Mouse (Mus musculus) embryonic facial prominence, embryonic 13.5 days (tissue): Measurements from ENCODE around the gene Acsm4. TPM values are rescaled to one million over a fixed set of nuclear protein-coding genes. Genes with fewer than 3 reads are reported as not detected.

Source experiments
- ATAC-seq: fragments of 200-750 bp; cut with Nextera tagmentation; 2 replicates; pipeline ENCODE4 v1.8.0; 2017; ENCODE audit warnings: low read depth; ENCODE audit not compliant: insufficient number of reproducible peaks, insufficient read depth, low FRiP score, low TSS enrichment
- H3K27ac ChIP-seq: fragments of 300-500 bp; sonication (generic); 2 replicates; pipeline ENCODE4 v1.5.1; 2015; ENCODE audit warnings: moderate library complexity, mild to moderate bottlenecking, inconsistent platforms
- H3K27me3 ChIP-seq: fragments of 300-500 bp; sonication (generic); 2 replicates; pipeline ENCODE4 v1.6.1; 2015; ENCODE audit warnings: mild to moderate bottlenecking, inconsistent platforms
- H3K36me3 ChIP-seq: fragments of 300-500 bp; sonication (generic); 2 replicates; pipeline ENCODE4 v1.6.1; 2015; ENCODE audit warnings: mild to moderate bottlenecking, inconsistent platforms
- H3K4me1 ChIP-seq: fragments of 300-500 bp; sonication (generic); 2 replicates; pipeline ENCODE4 v1.6.1; 2015; ENCODE audit warnings: inconsistent platforms
- H3K4me2 ChIP-seq: fragments of 300-500 bp; sonication (generic); 2 replicates; pipeline ENCODE4 v1.6.1; 2015; ENCODE audit warnings: moderate library complexity, mild to moderate bottlenecking, inconsistent platforms
- H3K4me3 ChIP-seq: fragments of 300-500 bp; sonication (generic); 2 replicates; pipeline ENCODE4 v1.5.1; 2015; ENCODE audit warnings: mild to moderate bottlenecking, inconsistent platforms
- H3K9ac ChIP-seq: fragments of 300-500 bp; sonication (generic); 2 replicates; pipeline ENCODE4 v1.6.1; 2015; ENCODE audit warnings: mild to moderate bottlenecking, inconsistent platforms
- H3K9me3 ChIP-seq: fragments of 300-500 bp; sonication (generic); 2 replicates; pipeline ENCODE4 v1.6.1; 2016; ENCODE audit warnings: inconsistent platforms
- WGBS: fragments of 180-500 bp; shearing (Covaris S2); methylation state at CpG from one replicate; pipeline ENCODE4 v1.1.7; 2015; ENCODE audit warnings: mixed read lengths; 5-methylcytosine and 5-hydroxymethylcytosine counted together
- polyA plus RNA-seq: library from polyadenylated mRNA; unstranded; fragments of >200 nt; fragmentation: Nextera tagmentation; extraction: Ambion mirVana; gene quantifications from 2 replicates; pipeline ENCODE4 v1.2.1, GENCODE M21; 2015

Acsm4 gene
- 3.1 and 10.5 TPM in 2 replicates for polyA plus RNA-seq

- 76% methylated on average over 5 of the region's 5 CpGs for WGBS
Observed at GRCm38 (mm10) chr7:119689726-119690125, at the start of gene Acsm4. Gene Acsm4, plus strand, starts transcription at chr7:119690026.

GRCm38 (mm10) chr7:119642307-119642706, 47.5 kb upstream of the Acsm4 start:
- H3K9me3 ChIP-seq: no peaks in the 10 kb centered on the region
- no peak overlapping the region for H3K4me3 ChIP-seq
- no peaks in the 10 kb centered on the region for H3K27me3 ChIP-seq
- H3K4me1 ChIP-seq: no peaks in the 10 kb centered on the region
- 69% methylated on average over 5 of the region's 5 CpGs for WGBS
- H3K36me3 ChIP-seq: no peaks in the 10 kb centered on the region
- no peak for ATAC-seq
- no peak overlapping the region for H3K27ac ChIP-seq
- H3K4me2 ChIP-seq: no peak overlapping the region
- H3K9ac ChIP-seq: no peak overlapping the region

More at GRCm38 (mm10) chr7:119689726-119690125, at the start of gene Acsm4:
- Histone ChIP-seq H3K36me3 (no peaks in the 10 kb centered on the region), H3K4me2 (no peak within 1 kb of the TSS), H3K9me3 (no peaks in the 10 kb centered on the region), H3K9ac (no peak within 1 kb of the TSS), H3K27me3 (no peaks in the 10 kb centered on the region), H3K4me3 (no peak within 1 kb of the TSS), H3K27ac (no peak within 1 kb of the TSS), H3K4me1 (no peaks in the 10 kb centered on the region)
- ATAC-seq: no peak

GRCm38 (mm10) chr7:119667893-119668292, 21.9 kb upstream of the Acsm4 start:
- WGBS: 85% methylated on average over 3 of the region's 3 CpGs

GRCm38 (mm10) chr7:119670395-119670794, 19.4 kb upstream of the Acsm4 start:
- no peaks in the 10 kb centered on the region for H3K27me3 ChIP-seq
- H3K4me1 ChIP-seq: no peaks in the 10 kb centered on the region
- no peak overlapping the region for H3K4me3 ChIP-seq
- ATAC-seq: no peak
- no peaks in the 10 kb centered on the region for H3K9me3 ChIP-seq
- H3K27ac ChIP-seq: no peak overlapping the region
- WGBS: 81% methylated on average over 5 of the region's 5 CpGs
- no peaks in the 10 kb centered on the region for H3K36me3 ChIP-seq
- no peak overlapping the region for H3K4me2 ChIP-seq
- no peak overlapping the region for H3K9ac ChIP-seq

More at GRCm38 (mm10) chr7:119667893-119668292, 21.9 kb upstream of the Acsm4 start:
- Histone ChIP-seq H3K27ac (no peak overlapping the region), H3K36me3 (no peaks in the 10 kb centered on the region), H3K4me1 (no peaks in the 10 kb centered on the region), H3K27me3 (no peaks in the 10 kb centered on the region), H3K9ac (no peak overlapping the region), H3K9me3 (no peaks in the 10 kb centered on the region), H3K4me3 (no peak overlapping the region), H3K4me2 (no peak overlapping the region)
- no peak for ATAC-seq

GRCm38 (mm10) chr7:119670925-119671324, 18.9 kb upstream of the Acsm4 start:
- H3K4me3 ChIP-seq: no peak overlapping the region
- H3K4me2 ChIP-seq: no peak overlapping the region
- H3K4me1 ChIP-seq: no peaks in the 10 kb centered on the region
- H3K9me3 ChIP-seq: no peaks in the 10 kb centered on the region
- ATAC-seq: no peak
- no peaks in the 10 kb centered on the region for H3K27me3 ChIP-seq
- no peaks in the 10 kb centered on the region for H3K36me3 ChIP-seq
- H3K9ac ChIP-seq: no peak overlapping the region
- H3K27ac ChIP-seq: no peak overlapping the region
- WGBS: 38% methylated on average over 6 of the region's 6 CpGs

- no peak; the same call in 1 of the 2 replicates for ATAC-seq
- no peaks in the 10 kb centered on the region for H3K36me3 ChIP-seq
- 14% methylated on average over 6 of the region's 6 CpGs for WGBS
- H3K9me3 ChIP-seq: no peaks in the 10 kb centered on the region
- no peaks in the 10 kb centered on the region for H3K4me1 ChIP-seq
- no peak overlapping the region for H3K27ac ChIP-seq
- no peak overlapping the region for H3K4me3 ChIP-seq
- no peak overlapping the region for H3K9ac ChIP-seq
- H3K27me3 ChIP-seq: no peaks in the 10 kb centered on the region
- no peak overlapping the region for H3K4me2 ChIP-seq
Observed at GRCm38 (mm10) chr7:119673465-119673864, 16.4 kb upstream of the Acsm4 start.

- no peak for ATAC-seq
- H3K4me2 ChIP-seq: no peak overlapping the region
- H3K36me3 ChIP-seq: no peaks in the 10 kb centered on the region
- H3K9me3 ChIP-seq: no peaks in the 10 kb centered on the region
- no peak overlapping the region for H3K9ac ChIP-seq
- no peak overlapping the region for H3K27ac ChIP-seq
- 36% methylated on average over 8 of the region's 8 CpGs for WGBS
- H3K4me3 ChIP-seq: no peak overlapping the region
- H3K4me1 ChIP-seq: peaks cover 8% of the 10 kb centered on the region; the same call in 1 of the 2 replicates
- no peaks in the 10 kb centered on the region for H3K27me3 ChIP-seq
Observed at GRCm38 (mm10) chr7:119680107-119680506, 9.7 kb upstream of the Acsm4 start.

- 62% methylated on average over 4 of the region's 4 CpGs for WGBS
- H3K9ac ChIP-seq: no peak overlapping the region
- H3K27ac ChIP-seq: no peak overlapping the region
- no peaks in the 10 kb centered on the region for H3K36me3 ChIP-seq
- H3K27me3 ChIP-seq: no peaks in the 10 kb centered on the region
- no peak overlapping the region for H3K4me3 ChIP-seq
- ATAC-seq: 0 out of 2 replicates have a peak, but pooled peaks have one; percentile 32
- no peak overlapping the region for H3K4me2 ChIP-seq
- H3K4me1 ChIP-seq: peaks cover 8% of the 10 kb centered on the region; the same call in 1 of the 2 replicates
- H3K9me3 ChIP-seq: no peaks in the 10 kb centered on the region
Observed at GRCm38 (mm10) chr7:119682699-119683098, 7.1 kb upstream of the Acsm4 start.

GRCm38 (mm10) chr7:119692302-119692701, 2.5 kb downstream of the Acsm4 start:
- Histone ChIP-seq H3K27ac (no peak overlapping the region), H3K27me3 (no peaks in the 10 kb centered on the region), H3K9me3 (no peaks in the 10 kb centered on the region), H3K36me3 (no peaks in the 10 kb centered on the region), H3K4me2 (no peak overlapping the region), H3K4me1 (no peaks in the 10 kb centered on the region), H3K9ac (no peak overlapping the region), H3K4me3 (no peak overlapping the region)
- no peak for ATAC-seq
- 81% methylated on average over 4 of the region's 4 CpGs for WGBS

GRCm38 (mm10) chr7:119694926-119695325, 5.1 kb downstream of the Acsm4 start:
- no peak overlapping the region for H3K4me2 ChIP-seq
- 85% methylated on average over 1 of the region's 1 CpGs for WGBS
- no peak overlapping the region for H3K27ac ChIP-seq
- H3K9ac ChIP-seq: no peak overlapping the region
- H3K9me3 ChIP-seq: no peaks in the 10 kb centered on the region
- H3K4me1 ChIP-seq: no peaks in the 10 kb centered on the region
- H3K36me3 ChIP-seq: no peaks in the 10 kb centered on the region
- H3K4me3 ChIP-seq: no peak overlapping the region
- H3K27me3 ChIP-seq: no peaks in the 10 kb centered on the region
- no peak for ATAC-seq

- Histone ChIP-seq H3K9me3 (no peaks in the 10 kb centered on the region), H3K4me2 (no peak overlapping the region), H3K4me1 (no peaks in the 10 kb centered on the region), H3K27me3 (no peaks in the 10 kb centered on the region), H3K9ac (no peak overlapping the region), H3K36me3 (peaks cover 39% of the 10 kb centered on the region), H3K4me3 (no peak overlapping the region), H3K27ac (no peak overlapping the region)
- 91% methylated on average over 7 of the region's 7 CpGs for WGBS
- no peak for ATAC-seq
Observed at GRCm38 (mm10) chr7:119714111-119714510, 24.3 kb downstream of the Acsm4 start.

GRCm38 (mm10) chr7:119720253-119720946, 30.6 kb downstream of the Acsm4 start, which contains the start of gene Thumpd1:
Gene Thumpd1, minus strand, starts transcription at chr7:119720798.
- Histone ChIP-seq H3K4me3 (peak within 1 kb of the TSS; percentile 97), H3K36me3 (peaks cover 35% of the 10 kb centered on the region), H3K4me2 (peak within 1 kb of the TSS; percentile 85), H3K9ac (peak within 1 kb of the TSS; percentile 93), H3K27ac (peak within 1 kb of the TSS; percentile 74), H3K4me1 (peaks cover 9% of the 10 kb centered on the region), H3K9me3 (no peaks in the 10 kb centered on the region), H3K27me3 (no peaks in the 10 kb centered on the region)
- peak; percentile 81 for ATAC-seq
- WGBS: under 1% methylated on average over 60 of the region's 60 CpGs
